Mouse (Mus musculus) testis, postnatal 14 days (tissue): ENCODE results near the gene Hrh1.

Experiments used
- DNase-seq: peaks from one replicate; pipeline ENCODE4 v3.0.0; 2021; ENCODE audit warnings: low spot score

Gene Hrh1

DNA sequence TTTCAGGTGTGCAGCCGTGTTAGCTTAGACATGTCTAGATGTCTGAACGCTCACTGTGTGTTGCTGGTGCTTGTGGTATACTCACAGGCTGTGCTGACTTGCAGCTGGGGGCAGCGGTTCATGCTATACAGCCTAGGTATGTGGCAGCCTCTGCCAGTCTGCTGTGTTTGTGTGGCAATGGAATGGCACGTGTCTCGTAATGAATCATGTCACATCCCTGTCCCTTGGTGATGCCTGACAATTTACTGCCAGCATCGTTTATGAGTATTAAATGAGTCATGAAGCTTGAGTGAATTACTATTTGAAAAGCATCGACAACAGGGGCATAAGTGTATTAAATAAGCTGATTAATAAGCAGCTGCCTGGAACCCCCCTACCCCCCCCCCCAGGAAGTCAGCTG, 9.3 kb downstream of the Hrh1 start:
- DNase-seq = no peak

DNA sequence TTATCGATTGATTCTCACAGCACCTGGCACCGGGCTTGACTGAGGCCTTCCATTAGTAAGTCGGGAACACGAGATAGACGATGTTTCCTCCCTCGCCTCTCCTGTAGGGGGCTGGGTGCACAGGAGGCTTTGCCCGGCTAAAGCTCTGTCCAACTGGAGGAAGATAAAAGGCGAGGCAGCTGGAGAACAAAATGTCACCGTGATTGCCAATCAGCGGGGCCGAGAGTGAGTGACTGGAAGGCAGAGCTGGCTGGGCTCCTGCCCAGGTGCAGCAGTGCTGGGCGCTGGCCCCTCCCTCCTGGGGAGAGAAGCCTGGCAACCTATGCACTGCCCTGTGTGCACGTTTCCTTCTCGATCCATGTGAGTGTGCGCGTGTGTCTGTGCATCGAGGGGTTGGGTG, 10.5 kb downstream of the Hrh1 start:
- no peak for DNase-seq

DNA sequence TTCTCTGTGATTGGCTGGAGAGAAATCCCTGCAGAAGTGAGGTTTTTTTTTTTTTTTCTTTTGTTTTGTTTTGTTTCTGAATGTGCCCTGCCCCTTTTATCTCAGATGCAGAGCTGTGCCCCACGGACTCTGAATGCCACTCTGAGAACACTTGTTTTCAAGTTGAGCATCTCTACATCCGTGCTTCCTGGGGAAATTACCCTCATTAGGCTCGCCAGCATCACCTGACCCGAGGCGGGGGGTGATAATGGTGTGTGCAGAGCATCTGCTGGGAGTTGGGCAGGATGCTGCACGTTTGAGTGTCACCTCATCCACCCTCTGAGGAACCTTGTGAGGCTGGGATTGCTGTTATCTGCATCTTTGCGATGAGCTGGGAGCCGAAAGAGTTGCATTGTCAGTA, 14.2 kb downstream of the Hrh1 start:
- DNase-seq = no peak

DNA sequence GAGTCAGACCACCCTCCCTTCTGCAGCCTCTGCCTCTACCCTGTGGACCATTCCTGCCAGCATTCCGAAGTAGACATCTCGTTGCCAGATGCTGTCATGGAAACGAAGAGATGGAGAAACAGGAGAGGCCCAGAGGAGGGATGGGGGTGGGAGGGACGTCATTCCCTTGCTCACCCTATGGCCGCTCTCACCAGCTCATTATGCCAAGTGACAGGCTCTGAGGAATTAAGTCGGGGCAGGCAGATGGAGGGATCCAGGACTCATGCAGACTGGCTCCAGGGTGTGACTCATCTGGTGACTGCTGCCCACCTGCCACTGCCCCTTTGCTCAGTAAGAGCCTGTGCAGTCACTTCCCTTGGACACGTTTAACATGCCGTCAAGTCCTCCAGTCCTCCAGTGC, 16.8 kb downstream of the Hrh1 start:
- DNase-seq = no peak

DNA sequence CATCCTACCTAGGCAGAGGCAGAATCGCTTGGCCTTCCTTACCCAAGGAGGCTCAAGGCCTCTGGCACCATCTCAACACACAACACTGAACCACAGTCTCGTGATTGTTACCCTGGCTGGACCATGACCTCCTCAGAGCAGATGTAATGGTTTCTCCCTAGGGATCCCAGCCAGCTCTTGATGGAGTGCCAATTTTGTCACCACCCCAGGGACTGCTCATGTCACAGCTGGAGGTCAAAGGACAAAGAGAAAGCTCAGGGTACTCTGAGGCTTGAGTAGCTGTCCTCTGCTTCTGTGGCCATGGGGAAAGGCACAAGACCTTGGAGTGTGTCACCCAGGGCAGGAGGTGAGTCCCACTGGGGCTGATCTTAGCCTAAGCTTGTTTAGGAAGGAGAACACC, 20.3 kb downstream of the Hrh1 start:
- DNase-seq = no peak

DNA sequence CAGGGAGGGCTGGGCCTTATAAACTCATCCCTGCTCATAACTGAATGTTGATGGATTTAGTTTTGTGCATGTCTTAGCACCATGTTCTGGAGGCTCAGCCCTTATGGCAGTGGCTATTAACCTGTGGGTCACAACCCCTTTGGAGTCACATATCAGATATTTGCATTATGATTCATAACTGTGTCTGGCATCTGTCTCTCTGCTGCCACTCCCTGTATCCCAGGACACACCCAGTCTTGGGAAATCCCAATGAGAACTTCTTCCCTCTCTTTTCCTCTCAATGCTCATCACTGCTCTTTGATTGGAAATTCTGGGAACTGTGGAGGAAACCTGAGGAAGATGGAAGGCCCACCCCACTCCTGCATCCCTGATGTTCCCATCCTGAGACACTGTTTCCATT, 23.3 kb downstream of the Hrh1 start:
- no peak for DNase-seq

DNA sequence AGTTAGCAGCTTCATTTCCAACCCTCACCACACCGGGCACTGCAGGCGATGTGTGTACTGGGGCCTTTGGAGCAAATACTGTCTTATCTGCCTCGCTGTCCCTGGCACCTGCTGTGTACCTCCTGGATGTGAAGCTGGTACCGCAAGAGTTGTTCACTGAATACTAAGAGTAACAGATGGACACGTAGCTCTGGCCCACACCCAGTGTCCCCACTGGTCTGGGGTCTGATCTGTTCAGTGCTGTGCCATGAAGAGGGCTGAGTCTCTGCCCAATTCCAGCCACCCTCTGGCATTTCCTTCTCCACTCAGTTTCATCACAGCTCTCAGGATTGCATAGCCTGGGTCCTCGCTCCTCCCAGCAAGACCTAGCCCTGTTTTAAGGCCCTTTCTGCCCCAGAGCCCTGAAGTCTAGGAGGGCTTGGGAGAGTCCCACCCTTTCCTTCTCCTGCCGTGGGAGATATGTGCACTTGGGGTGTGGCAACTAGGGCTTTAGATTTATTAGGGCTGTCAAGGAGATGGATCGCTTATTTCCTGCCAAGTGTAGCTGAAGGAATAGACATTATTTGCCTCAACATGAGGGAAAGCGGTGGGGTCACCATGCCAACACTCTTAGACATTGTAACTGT, 25.4 kb downstream of the Hrh1 start:
- DNase-seq = no peak

DNA sequence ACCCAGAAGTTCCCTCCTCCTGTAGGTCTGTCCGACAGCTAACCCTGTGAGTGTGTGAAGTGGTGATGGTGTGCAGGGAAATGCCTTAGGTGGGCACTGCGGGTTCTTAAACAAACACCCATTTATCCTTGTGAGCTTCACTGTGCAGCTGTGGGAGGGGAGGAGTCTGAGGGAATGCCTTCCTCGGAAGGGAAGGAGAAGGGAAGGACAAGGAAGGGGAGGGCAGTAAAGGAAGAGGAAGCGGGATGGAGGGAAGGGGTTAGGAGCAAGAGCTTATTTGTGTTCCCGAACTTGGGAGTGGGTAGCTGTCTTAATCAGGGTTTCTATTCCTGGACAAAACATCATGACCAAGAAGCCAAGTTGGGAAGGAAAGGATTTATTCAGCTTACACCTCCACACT, 27.6 kb downstream of the Hrh1 start:
- no peak for DNase-seq

DNA sequence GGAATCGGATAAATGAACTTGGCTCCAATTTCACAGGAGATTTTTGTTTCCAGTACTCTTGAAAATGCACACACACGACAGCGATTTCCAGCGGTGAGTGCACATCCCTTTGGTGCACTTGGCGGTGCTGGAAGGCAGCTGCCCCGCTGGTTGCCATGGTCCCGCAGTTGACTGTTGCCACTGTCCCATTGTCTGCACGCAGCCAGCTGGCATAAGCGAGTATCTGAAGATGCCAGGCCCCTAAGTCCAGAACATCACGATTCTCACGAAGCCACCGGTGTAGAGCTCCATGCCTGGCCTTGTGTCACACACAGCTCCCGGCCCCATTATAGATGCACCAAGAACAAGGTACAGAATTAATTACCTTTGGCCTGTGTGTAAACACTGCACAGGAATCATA, 29.9 kb downstream of the Hrh1 start:
- no peak for DNase-seq

DNA sequence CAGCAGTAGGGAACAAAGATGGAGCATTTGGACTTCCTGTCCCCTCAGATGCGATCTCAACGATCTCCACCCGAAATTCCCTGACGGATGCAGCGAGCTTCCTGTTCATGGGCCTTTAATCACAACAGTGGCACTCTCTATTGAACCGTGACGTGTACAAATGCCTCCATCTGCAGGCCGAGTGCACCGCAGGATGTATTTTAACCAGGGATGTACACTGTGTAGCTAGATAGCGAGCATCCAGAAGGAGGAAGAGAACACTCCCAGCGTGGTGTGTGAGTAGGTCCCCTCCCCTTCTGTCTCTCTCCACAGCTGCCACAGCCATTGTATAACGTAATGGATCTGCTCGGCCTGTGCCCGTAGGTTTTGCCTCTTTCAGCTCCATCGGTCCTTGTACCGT, 31.1 kb downstream of the Hrh1 start:
- DNase-seq = no peak

DNA sequence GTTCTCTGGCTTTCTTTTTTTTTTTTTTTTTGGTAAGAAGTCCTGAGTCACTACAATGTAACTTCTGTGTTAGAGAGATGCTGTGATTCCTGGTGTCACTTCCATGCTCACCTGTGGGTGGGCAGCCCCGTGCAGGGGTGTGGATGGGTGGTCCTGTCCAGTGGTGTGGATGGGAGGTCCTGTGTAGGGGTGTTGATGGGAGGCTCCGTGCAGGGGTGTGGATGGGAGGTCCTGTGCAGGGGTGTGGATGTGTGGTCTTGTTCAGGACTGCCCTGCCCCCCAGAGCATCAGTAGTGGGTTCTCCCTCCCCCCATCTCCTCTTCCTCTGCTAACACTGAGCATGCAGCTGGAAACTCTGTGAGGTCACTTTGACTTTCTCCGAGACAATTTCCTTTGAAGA, 34.9 kb downstream of the Hrh1 start:
- DNase-seq = no peak

DNA sequence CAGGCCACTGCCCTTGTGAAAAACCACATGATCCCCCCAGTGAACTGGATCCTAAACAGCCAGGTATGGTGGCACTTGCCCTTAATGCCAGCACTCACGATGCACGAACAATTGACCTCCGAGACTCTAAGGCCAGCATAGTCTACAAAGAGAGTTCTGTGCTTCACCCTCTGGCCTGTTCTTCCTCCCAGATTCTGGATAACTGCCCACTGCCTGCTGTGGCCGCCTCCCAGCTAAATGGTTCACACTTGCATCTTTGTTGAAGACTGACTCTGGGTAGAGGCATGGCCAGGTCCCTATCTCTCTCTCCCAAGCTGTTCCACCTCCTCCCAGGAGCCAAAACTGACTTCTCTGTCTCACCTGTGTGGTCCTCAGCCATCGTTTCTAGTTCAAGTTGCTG, 36.8 kb downstream of the Hrh1 start:
- DNase-seq = no peak

DNA sequence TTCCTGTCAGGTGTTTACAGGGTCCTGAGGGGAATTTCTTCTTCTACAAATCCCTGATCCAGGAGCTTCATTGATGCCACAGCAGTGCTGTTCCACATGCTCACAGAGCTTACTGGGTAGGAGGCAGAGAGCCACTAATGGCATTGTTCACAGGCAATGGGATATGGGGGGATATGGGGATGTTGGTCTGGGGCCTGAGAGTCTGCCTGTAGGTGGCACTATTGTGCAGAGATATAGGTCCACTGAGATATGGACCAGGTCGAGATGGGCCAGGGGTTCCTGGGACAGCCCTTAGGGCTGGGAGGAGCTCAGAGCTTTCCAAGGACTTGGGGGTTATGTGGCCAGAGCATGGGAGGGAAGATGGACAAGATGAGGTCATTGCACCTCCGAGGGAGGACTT, 42.6 kb downstream of the Hrh1 start:
- no peak for DNase-seq

DNA sequence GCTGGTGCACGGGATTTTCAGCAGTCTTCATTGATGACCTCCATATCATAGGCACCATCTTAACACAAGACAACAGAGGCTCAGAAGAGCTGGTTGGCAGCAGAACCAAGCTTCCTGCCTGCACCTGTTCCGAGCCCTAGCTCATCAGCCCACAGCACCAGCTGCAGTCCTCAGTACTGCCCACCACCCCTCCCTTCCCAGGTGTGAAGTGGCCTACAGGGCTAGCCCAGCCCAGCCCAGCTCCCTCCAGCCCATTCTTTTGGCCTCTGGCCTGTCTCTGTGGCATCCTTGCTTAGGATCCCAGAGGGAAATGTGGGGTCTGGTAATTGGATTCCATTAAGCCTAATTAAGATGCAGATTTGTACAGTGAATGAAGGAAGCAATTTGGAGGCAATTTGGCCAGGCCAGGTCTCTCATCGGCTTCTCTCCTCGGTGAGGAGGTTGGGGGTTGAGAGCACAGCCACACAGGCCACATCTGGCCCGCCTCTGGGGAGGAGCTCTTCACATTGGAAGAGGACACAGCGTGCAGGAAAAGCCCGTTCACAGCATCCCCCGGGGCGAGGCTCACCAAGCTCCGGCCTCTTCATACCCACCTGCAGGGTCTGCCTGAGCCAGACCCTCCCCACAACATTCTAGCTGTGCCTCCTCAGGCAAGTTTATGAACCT, 43.2 kb downstream of the Hrh1 start:
- no peak for DNase-seq

DNA sequence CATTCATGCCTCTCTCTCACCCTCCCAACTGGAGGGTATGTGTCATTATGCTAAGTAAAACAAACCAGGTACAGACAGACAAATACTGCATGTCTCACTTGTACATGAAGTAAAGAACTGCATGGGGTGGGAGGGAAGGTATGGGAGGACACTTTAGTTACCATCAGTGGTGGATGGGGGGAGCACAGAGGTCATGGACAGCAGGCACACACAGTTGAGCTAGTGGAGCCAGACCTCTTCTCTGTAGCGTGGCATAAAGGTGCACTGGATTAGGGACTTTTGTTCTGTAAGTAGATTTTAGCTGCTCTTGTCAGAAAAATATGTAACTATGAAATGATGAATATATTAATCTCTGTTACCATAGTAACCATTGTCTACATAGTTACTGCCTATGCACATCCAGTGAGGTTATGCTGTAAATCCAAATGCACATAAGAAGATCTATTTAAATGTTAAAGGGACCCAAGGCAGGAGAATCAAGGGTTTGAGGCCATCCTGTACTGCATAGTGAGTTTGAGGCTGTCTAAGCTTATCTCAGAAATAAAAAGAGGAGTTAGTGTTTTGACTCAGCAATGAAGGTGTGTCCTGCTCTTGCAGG, 46.6 kb downstream of the Hrh1 start:
- DNase-seq = no peak

DNA sequence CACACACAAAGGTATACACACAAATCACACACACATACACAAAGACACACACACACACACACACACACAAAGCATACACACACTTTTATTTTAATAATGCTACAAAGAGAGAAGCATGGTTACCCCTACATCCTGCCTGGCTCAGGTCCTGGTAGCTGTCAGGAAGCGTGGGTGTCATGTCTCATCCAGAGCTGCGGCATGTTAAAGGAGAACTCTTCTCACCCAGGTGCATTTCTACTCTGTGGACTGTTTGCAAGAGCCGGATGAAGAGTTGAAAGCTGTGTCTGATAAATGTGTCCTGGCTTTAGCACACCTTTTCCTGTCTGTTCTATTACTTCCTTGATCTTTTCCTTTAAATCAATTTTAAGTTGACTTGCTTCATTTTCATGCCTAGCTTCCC, 47.2 kb downstream of the Hrh1 start:
- DNase-seq = no peak

DNA sequence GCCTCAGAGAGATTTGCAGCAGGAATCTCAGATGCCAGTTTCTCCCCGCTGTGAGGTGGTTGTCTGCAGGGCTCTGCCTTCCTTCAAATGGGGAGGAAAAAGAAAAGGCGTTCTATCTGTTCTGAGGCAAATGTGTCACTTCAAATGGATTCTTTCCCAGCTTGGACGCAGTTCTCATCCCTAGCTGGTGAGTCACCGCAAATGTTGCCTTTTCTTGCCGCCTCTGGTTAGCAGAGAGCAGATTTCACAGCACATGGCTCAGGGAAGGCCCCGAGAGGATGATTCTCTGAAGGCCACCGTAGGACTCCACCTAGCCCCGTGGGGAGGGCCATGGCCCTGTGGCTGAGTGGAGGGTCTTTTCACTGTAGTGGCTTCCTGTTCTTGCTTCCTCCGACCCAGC, 51.2 kb downstream of the Hrh1 start:
- DNase-seq = no peak

DNA sequence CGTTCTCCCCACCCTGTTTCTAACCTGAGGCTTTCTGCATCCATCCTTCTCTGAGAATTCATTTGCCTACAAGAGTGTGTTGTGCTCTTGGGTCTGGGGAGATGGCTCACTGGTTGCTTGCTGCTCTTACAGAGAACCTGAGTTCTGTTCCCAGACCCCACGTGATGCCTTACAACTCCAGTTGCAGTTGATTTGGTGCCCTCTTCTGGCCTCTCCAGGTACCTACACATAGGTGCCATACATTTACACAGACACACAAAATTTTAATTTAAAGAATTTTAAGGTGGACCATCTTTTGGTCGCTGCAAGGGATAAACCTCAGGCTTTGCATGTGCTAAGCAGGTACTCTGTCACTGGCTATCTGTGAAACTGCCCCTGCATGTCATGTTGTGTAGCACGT, 57.5 kb downstream of the Hrh1 start:
- DNase-seq = no peak

DNA sequence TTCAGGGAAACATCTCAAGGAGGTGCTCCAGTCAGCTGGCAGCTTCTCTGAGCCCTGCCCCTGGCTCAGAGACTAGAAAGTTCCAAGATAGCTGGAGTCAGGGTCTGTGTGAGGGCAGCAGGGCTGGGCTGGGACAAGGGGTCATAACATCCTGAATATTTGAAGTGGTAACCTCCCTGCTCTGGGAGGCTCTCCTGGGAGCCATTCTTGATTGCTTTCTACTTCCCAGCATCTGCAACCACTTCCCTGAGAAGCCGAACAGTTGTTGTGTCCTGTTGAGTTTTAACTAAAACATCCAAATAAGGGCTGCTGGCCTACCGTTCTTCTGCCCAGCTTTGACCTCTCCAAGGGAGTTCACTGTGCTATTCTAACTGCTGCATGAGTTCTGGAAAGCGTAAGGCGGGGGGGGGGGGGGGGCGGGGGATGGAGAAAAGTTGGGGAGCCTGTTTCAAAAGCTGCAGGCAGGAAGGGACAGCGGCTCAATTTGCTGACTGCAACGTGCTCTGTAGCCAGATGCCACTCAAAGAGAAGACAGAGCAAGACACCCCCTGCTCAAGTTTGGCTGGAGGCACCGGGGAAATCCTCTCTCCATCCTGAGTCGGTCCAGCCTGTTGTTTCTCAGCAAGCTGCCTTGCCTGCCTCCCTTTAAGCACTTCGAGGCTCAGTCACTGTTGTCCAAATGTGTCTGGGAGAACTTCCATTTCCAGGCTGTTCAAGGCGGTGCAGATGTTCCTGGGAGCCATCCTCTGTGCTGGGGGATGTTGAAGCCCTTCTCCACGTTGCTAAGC, 58.7 kb downstream of the Hrh1 start:
- DNase-seq = no peak

DNA sequence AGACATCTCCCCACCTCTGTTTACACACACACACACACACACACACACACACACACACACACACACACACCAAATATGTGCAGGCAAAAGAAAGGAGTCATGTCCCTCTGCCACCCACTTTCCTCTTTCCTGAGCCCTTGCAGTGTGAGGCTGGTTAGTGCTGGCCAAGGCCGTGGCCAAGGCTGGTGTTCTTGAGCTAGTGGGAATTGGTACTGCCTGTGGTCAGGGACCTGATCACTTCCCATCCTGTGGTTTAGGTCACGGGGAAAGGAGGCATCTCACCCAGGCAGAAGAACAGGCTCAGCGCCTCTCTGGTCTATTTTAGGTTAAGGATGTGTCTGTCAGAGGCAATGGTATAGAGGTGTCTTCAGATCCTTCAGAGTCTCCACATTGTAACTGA, 59.6 kb downstream of the Hrh1 start:
- DNase-seq = no peak

DNA sequence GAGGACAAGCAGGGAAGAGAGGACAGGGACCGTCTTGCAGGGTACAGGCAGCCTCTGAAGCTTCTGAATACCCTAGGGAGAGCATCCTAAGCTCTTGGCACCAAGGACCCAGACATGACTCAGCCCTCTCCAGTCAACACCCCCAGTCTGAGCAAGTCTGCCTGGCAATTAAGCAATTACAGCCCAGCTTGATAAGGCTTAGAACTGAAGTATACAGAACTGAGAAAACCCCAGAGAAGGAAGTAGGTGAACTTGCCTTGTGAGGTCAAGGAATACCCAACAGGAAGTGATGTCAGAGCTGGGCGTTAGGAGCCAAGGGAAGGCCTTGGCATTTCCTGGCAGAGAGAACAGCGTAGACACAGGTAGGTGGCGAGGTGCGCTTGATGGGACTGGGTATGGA, 60.5 kb downstream of the Hrh1 start:
- DNase-seq = no peak

DNA sequence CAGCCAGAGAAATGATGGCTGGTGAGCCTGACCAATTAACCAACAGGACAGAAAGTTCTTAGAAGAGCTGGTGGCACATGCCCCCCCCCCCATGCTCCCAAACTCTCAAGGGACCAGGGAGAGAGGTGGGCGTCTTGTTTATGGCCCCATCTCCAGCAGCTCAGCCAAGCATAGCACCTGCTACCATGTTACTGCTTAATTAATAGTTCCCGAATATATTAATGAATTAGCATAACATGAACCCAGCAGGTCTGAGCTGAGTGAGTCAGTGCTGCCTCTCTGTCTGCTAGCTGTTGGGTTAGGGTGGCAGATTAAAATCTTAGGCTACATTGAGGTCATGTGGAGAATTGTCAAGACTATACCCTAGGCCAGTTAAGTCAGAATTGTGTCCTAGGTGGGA, 62.2 kb downstream of the Hrh1 start:
- no peak for DNase-seq

DNA sequence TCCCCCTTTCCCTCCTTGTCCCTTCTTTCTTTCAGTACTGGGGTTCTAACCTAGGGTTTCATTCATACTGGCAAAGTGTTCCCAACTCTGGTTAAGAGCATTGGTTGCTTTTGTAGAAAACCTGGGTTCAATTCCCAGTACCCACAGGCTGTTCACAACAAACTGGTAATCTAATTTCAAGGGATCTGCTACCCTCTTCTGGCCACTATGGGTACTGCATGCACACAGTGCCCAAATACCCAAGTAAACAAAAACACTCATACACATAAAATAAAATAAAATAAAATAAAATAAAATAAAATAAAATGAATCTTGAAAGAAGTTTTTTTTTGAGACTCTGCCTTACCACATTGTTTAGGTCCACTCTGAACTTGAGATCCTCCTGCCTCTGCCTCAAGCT, 63.8 kb downstream of the Hrh1 start:
- DNase-seq = no peak
